Mouse (Mus musculus) kidney, postnatal 10 days (tissue): ENCODE results near the gene Med8.

ENCODE experiments used
- DNase-seq: peaks from one replicate; pipeline ENCODE4 v3.0.0; 2021; ENCODE audit warnings: mixed read lengths

Gene Med8

DNA sequence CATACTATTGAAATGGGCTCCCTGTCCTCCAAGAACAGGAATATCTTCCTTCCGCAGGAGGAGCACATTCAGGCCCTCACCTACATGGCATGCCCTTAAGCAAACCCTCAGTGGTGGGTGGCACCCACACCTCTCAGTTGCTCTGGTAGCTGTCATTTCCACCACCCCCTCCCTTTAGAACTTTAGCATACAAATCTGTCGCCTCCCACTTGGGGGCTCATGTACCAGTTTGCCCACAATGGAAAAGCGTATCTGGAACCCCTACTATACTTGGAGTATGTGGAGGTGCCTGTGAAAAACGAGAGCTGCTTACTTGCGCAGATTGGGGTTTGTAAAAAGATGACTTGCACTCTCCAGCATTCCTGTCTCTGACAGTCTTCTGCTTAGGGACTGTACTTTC, 7.2 kb downstream of the Med8 start:
- DNase-seq = no peak

DNA sequence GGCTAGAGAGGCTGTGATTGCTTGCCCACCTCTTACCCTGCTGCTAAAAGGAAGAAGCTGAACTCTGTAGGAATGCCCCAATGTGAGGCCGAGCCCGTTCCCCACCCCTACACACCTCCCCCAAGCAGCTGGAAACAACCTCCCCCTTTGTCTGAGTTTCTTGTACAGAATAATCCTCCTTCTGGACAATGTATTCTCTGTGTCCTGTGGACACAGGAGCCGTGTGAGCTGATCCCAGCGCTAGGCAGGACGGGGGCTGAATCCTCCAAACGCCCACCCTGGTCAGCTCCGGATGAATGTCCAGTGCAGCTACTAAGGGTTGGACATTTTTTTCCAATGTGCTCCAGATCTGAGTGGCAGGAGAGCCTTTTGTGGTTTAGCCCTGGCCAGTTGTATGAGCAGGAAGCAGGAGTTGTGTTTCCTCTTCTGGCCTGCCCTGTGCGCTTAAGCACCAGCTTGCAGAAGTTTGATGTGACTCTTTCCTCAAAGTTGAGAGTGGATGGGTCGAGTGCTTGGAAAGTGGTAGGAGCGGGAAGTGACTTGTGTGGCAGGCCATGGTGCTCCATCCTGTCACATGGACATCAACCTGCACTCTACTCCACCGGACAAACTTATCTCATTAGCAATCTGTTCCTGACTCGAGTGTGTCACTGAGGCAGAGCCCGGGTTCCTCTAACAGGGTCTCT, 8.1 kb downstream of the Med8 start:
- DNase-seq = no peak

DNA sequence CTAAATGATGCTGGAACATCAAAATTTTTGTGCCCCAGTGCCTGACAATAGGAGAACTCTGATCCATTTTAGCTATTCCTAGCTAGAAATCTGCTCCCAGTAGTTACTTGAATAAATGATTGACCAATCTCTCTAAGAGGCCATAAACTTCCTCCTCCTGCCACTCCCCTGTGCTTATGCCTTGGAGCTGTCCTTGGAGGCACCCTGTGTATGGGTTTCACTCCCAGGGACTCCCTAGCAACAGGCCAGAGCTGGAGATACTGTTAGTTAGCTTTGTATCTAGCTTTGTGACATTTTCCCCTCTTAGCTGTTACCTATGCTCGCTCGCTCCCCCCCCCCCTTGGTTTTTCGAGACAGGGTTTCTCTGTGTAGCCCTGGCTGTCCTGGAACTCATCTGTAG, 12.2 kb downstream of the Med8 start:
- no peak for DNase-seq

DNA sequence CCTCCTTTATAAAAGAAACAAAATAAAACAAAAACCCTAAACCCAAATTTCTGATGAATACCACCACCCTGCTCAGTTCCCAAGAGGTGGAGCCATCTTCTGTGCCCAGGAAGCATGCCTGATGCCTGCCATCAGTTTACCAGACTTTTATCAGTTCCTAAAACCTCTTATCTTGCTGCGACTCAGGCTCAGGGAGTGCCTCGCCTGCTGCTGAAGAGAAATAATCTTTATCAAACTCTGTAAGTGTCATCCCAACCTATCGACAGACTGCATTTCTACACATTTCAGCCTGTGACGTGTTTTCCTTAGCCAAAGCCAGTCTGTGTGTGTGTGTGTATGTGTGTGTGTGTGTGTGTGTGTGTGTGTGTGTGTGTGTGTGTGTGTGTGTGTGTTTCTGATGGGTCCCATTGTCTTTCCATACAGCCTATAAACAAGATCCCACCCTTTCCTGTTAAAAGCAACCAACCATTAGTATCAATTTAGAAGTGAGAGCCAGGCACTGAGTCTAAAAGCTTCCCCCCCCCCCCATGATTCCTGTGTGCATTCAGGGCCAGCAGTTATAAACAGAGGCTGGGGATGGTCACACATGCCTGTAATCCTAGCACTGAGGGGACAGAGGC, 15.5 kb downstream of the Med8 start:
- no peak for DNase-seq

DNA sequence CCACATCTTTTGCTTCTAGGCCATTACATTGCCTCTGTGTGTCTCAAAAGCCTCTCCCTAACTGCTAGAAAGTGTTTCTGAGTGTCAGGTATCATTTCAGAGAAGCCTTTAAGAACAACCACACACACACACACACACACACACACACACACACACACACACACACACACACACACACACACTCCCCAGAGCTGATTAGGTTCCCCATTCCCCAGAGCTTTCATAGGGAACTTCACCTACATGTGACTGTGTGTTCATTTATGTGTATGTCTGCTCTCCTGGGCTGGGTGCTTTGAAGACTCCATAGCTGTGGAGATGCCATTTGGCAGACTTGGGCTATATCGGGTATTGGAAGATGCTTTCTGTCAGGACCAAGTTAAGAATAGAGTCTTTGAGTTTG, 16.2 kb downstream of the Med8 start:
- no peak for DNase-seq

DNA sequence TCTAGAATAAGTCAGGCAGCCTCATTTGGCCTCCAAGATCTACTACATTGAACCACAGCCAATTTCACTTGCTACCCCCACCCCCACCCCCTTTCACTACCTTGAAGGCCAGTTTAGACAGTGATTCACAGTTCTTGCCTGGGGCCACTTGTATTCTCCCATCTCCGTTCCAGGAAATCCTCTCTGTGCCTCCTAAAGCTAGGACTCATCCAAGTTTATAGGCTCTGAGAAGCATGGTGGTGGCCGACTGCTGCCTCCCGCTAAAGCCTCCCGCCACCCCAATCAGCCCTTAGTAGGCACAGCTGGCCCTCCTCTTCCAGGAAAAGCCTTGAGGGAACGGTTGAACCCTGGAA, 18.3 kb downstream of the Med8 start:
- no peak for DNase-seq

DNA sequence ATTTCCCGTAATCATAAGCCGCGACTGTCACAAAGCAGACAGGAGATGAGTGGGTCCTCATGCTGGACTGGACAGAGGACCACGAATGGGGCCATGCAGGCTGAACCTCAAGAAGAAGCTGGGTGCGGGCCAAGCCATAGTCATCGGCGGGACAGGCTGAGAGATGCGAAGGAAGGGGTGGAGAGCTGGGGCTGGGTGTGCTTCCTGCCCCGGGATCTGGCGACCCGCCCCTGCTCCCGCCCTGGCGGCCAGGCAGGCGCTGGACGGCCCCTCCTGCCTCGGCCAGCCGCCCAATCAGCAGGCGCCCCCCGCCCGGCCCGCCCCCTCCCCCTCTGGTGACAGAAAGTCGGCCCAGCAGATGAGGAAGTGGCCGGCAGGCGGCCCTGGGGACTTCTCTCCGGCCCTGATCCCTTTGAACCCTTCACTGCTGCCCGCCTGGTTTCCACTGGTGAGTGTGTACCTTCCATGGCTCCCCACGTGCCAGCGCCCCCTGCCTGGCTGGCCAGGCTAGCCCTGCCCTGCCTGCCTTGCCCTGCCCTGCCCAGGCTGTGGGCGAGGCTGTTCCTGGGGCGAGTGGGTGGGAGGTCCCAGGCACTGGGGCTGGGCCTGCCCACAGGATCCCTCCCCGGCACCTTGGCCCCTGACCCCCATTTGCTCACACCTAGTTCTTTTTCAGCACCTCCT, 18.8 kb downstream of the Med8 start, which contains the start of gene Elovl1:
Gene Elovl1, plus strand, starts transcription at position 326 of the 684 bp plus-strand sequence.
- peak; percentile 96 for DNase-seq

DNA sequence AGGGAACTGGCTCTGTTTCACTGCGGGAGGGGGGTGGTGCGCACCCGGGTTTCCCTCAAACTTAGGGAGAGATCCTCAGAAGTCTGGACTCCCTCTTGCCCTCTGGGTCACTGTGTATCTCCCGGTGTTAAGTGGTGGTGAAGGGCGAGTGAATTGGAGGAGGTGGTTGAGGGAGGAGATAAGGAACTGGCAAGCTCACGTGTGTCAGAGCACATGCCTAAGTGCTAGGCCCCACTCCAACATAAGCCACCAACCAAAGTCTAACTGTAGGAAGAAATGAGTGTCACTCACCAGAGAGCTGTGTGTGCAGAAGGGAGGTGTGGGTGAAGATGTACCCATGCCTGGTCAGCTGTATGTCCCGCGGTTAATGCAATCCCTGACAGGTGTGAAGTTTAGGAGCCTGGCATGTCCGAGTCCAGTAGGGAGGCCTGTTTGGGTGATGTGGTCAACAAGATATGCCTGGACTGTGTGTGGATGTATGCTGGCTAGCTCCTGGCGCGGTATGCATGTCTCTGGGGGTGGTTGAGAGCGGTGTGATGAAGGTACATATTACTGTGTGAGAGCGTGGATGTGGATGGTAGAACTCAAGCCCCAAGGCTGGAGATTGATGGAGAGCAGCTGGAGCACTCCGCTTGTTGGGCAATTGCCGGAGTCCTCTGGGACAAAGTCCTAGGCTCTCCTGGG, 19.5 kb downstream of the Med8 start:
- peak; percentile 43 for DNase-seq

DNA sequence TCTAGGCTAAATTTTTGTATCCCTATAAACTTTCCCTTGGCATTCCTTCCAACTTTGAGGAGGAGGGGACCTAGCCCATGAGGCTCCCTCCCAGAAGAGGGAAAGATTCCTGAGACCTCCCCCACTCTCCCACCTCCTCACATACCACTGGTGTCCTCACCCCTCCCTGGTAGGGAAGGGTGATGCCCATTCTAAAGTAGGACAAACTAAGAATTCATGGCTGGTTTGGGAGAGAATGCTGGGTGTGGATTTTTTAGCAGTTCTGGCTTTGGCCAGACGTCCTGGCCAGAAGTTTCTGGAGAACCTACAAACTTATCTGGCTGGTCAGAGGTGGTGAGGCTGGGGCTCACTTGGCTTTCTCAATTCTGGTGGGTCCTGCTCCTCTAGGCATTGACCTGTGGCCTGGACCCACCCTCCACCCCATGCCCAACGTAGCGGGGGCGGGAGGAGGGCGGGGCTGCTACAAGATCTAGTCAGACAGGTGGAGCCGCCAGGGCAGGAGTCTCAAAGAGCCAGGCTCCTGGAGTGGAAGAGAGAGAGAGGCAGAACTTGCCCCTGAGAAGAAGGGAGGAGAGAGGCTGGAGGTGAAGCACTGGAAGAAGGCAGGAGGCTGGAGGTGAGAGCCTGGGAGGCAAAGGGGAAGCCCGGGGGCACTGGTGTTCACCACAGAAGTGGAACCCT, 20.2 kb downstream of the Med8 start:
- DNase-seq = peak; percentile 65

DNA sequence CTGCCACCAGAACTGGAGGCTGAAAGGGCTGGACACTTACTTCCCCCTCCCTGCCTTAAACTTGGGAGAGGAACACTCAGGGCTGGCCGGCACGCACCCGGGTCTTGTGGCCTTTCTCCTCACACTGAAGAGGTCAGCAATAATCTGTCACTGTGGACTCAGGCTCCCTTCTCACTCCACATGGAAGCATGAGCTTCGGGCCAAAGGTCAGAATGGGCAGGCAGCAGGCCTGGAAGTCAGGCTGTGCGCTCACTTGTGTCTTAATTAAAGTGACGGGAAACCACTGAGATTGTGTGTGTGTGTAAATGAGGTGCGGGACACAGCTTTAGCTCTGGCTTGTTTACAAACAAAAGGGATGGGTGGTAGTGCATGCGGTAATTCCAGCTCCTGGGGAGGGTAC, 23.2 kb downstream of the Med8 start:
- peak; percentile 57 for DNase-seq

DNA sequence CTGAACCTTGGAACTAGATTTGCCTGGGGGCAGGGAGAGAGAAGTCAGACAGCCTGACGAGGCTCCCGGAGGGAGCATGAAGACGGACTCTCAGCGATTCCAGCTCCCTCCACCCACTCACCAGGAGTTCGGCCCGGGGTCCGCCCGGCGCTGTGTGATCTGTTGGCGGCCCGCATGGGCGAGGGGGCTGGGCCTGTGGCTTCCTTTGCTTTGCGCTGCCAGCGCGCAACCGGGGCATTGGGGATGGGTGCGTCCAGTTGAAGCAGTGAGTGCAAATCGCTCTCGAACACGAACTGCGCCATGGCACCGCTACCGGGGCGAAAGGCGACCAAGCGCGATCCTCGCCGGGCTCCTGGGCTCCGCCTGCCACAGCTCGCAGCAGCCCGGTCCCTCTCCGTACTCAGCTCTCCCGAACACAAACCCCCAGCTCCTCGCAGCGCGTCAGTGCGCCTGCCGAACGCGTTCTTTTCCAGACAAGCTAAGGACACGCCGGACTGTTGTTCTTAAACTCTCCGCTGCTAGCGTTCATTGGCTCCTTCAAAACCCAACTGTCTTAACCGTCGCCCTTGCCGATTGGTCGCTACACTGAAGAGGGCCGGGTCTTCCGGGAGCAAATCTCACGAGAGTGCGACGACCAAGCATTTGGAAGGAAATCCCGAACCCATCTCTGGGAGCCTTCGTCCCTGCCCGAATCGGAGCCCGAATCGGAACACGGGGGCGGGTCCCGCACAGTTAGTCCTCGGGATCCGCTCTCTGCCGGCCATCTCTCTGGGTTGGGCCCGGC, 27.9 kb downstream of the Med8 start, which contains the start of gene Cdc20:
Gene Cdc20, minus strand, starts transcription at position 533 of the 784 bp plus-strand sequence.
- DNase-seq = peak; percentile 94

DNA sequence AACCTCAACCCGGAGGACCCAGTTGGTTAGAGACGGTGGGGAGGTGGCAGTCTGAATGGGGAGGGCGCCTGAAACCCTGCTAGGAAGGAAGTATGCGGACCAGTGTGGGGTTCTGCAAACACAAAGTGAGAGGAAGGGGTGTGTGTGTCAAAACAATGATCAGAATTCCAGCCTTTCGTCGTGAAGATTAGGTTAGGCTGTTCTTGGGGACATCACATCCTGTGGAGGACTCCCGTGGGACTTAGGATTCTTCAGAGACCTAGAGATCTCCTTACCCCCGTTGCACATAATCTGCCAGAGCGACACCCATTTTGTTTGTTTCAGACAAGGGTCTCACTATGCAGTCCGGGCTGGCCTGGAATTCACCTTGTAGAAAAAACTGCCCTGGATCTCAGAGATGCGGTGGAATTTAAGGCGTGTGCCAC, 28.7 kb downstream of the Med8 start:
- DNase-seq = peak; percentile 38

DNA sequence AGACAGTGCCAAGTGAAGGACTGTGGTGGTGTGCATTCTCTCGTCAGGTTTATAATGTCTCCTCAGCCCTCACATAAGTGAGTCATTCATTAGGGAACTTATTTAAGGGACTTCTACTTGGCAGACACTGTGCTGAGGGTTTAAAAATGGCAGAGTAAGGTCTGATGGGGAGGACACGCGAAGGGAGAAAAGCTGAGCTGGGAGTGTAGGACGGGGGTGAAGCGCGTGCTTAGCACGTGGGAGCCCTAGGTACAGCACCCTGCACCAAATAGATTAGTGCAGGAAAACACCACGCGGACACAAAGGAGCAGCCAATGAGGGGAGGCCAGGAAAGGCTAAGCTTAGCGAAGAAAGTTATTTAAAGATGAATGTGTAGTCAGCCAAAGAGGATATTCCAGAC, 36.0 kb downstream of the Med8 start:
- no peak for DNase-seq

DNA sequence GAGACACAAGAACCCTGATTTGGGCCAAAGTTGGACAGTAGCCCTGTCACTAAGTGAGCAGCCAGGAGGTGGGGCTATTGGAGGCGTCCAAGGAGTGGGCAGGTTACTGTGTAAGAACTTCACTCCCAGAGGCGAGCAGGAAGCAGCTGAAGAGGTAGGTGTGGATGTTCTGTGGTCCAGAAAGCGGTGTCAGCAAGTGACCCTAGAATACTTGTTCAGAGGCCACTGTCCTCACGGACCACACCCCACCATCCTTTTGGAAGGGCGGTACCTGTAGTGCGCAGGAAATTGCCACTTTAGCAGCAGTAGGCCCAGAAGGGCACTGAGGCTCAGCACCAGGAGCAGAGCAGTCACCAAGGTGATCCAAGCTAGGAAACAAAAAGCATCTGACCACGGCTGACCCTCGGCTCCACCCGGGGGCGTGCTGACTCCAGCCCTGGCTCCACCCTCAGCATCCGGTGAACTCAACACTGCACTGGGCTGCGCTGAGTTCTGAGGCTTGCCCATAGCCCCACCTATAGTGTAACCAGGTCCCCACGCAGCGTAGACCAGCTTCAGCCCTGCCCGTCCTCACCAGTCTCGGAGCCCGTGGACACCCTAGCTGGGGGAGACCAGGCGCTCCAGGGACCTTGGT, 36.8 kb downstream of the Med8 start:
- DNase-seq = peak; percentile 72

DNA sequence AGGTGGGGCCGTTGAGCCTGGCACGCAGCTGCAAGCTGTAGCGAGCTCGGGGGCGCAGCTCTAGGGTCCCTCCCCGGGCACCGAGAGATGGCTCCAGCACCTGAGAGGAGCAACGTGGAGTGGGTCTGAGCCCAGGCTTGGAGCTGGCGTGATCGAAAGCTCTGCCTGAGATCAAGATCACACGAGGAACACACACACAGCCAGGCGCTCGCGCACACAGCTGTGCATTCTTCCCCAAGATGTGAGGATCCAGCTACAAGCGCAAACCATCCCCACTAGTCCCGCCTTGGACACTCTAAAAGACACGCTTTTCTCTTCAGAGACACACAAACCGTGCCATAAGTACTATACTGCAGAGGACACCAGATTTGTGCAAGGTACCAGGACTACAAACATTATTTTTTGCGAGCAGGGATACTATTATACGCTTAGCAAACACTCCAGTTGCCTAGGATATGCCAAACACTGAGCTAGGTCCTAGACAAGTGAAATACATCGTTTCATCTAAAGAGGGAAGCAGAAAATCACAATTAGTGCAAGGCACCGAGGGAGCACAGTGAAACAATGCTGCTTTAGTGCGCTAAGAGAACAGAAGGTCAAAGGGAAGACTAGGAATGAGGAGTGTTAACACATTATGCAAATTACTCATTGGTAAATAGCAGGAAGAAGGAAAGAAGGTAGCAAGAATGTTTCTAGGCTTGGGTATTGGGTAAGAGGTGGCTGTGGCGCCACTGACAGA, 37.4 kb downstream of the Med8 start:
- DNase-seq = no peak

DNA sequence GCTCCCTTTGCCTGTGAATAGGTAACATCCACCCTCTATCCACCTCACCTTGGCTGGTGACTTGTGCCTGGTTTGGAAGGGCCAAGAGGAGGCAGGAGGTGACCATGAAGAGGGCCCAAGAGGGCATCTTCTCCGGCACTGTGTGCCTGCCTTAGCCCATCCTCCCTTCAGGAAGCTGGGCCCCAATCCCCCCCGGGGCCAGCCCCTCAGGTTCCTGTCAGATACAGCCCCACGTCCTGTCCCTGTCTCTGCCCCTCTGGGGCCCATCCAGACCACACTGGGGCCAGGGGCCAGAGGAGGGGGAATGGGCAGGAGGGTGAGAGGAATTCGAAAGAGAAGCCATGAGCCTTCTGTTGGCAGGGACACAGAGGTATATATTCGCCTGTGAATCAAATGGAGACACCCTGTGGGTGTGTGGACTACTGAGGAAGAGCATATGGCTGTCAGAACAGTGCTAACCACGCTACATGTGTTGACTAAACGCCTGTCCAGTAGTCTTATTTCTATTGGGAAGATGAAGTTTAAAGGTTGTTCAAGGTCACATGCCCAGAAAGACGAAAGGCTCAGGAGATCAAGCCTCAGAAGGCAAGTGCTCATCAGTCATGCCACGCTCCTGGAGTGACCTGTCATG, 48.3 kb downstream of the Med8 start, which contains the start of gene Mpl:
Gene Mpl, minus strand, starts transcription at position 169 of the 631 bp plus-strand sequence.
- no peak for DNase-seq

DNA sequence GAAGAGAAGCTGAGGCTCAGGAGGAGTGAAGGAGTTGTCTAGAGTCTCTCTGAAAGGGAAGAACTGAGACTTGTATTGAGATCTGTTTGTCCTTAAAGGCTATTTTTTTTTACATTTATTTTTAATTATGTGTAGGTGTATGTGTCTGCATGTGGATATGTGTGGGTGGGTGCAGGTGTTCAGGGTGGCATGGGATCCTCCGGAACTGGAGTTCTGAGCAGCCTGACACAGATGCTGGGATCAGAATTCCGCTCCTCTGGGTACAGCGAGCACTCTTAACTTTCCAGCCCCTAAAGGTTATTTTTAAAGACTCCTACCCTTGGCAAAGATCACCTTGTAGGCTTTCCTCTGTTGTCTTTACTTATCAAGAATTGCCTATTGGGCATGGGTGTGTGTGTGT, 55.8 kb downstream of the Med8 start:
- no peak for DNase-seq
